Mouse (Mus musculus) urinary bladder, postnatal 25 days (tissue): ENCODE results near the gene Cacna1b.

Source experiments
- DNase-seq: peaks from one replicate; pipeline ENCODE4 v3.0.0; 2022; ENCODE audit warnings: low spot score

Cacna1b gene

DNA sequence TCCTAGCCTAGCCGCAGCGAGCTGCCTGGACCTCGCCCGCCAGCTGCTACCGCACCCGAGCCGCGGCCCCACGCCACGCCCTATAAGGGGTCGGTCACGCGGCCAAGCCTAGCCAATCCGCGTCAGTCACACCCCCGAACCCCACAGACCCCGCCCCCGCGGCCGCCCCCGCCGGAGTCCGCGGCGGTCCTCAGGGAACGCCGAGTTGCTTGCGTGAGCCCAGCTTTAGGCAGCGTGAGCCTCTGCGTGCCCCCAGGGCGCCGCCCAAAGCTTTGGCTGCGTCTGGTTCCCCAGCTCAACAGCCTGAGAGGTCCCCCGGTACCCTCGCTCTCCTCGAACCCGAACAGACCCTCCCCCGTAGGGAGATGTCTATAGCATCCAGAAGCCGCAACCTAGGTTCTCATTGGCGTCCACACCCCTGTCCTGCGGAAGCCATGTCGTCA, at the start of gene Cacna1b:
Gene Cacna1b (minus strand): TSS at position 38 of the 443 bp plus-strand sequence.
- DNase-seq, result peak; percentile 15

DNA sequence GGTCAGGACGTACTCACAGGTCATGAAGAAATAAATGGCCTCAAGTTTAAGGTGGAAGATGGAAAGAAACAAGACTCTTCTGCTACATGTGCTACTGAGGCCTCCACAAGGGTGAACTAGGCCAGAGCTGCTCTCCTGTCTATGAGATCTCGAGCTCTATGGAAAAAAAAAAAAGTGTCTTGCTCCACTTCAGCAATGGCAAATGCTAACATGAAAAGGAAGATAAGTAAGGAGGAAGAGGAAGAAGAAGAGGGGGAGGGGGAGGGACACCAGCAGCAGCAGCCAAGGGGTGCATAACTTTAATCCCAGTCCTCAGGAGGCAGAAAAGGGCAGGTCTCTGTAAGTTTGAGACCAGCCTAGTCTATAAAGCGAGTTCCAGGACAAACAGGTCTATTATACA, 46.8 kb upstream of the Cacna1b start:
- no peak for DNase-seq

DNA sequence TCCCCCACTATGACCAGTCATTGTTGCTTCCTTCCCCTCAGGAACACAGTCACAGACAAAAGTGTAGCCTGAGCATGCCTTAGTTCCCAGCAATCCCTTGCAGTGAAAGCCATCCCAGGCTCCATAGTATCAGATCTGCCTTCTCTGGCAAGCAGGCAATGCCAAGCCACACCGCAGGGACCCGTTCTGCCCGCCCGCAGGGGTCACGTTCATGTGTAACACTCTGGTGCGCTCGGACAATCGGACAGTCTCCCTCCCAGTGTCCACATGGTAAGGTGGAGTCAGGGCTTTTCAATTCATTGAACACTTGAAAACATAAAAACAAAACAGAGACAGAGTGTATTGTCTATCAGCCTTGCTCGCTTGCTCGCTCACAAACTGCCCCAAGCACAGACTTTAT, 44.7 kb upstream of the Cacna1b start:
- DNase-seq, result no peak

DNA sequence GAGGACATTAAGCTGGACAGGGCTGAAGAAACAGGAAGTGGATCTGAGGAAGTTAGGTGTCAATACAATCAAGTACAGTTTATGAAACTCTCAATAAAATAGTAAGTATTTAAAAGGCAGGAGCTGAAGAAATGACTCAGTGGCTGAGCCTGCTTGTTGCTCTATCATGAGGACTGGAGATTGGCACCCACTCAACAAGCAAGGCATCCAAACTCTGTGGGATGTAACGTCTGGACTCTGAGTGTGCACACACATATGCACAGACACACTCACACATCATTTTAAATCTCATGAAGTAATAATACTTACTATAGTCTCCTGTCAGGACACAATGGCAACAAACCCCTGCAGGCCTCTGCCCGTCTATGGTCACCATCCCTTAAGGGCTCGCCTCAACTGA, 44.1 kb upstream of the Cacna1b start:
- no peak for DNase-seq

DNA sequence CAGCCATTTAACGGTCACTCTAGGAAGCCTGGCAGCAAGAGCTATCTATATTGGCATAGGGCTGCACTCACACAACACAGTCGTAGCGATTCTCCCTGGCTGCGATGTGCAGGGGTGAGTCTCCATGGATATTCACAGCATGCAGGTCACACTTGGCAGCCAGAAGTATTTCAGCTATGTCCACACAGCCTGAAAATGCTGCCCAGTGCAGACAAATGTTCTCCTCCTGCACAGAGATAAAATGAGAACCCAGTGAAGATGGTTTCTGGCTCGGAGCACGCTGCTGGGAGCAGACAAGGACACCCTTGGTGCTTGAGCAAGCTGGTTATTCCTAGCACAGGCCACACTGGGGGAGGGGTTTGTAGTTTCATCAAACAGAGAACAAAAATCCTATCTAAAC, 43.2 kb upstream of the Cacna1b start:
- DNase-seq, result no peak

DNA sequence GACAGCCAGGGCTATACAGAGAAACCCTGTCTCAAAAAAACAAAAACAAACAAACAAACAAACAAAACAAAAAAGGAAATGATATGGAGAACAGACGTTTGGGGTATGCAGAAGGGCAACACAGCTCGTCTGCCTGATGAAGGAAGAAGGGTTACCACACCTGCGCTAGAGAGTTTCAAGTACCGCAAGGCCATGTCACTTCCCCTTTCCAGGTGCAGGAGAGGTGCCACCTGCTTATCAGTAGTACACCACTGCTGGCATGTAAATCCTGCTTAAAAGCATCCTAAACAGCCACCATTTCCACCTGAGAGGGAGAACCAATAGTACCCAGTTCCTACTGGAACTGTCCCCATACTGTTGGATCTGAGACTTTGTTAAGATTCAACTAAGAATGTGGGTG, 42.7 kb upstream of the Cacna1b start:
- no peak for DNase-seq

DNA sequence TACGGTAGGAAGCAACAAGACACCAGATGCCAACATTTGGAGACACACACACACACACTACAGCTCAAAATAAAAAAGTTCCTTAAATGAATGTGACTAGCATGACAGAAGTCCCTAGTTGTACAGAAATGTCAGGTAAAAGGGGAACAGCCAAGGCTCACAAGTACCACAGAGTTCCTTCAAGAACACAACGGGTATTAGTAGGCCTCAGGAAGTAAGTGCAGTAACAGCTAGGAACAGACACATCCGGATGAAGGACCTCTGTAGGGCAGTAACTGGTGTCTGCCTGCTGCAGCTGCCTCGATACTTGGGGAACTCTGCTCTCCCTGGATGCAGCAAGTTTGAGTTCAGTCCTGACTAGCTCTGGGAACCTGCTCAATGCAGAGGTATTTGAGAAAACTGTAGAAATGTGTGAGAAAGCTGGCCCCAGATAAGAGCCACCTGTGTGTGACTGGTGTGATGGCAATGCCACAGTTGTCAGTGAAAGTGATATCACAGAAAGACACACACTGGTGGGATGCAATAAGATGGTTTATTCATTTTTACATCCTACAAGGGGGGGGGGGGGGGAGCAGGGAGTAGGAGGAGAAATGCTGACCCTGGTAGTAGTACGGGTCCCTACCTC, 34.0 kb upstream of the Cacna1b start:
- DNase-seq, result no peak

DNA sequence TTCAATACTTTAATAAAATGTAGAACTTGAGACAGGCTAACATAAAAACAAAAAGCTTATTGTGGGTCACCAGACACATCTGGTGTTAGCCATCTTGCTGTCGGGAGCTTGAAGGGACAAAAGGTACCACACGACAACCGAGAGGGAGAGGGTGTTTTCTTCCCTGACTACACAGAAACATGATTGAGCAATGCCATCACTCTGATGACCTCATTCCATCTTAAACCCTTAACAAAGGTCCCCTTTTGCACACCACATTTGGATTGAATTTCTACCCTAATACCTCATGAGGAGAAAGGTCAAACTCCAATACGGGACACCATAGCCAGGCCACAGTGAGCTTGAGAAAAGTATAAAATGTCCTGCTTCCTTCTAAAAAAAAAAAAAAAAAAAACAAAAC, 24.3 kb upstream of the Cacna1b start:
- DNase-seq, result no peak

DNA sequence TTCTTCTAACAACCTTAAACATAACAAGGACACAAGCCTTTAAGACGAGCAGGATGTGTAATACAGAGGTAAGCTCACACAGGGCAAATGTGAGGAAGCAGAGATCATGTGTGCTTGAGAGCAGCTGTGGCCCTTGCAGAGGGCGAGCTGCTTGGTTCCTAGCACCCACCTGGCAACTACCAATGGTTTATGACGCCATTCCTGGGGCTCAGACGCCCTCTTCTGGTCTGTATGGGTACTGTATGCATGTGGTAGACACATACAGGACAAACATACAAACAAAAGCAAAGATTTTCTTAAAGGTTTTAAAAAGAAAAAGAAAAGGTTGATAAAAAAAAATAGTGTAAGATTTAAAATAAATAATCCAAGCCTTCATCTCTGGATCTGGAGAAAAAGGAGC, 18.3 kb upstream of the Cacna1b start:
- no peak for DNase-seq

DNA sequence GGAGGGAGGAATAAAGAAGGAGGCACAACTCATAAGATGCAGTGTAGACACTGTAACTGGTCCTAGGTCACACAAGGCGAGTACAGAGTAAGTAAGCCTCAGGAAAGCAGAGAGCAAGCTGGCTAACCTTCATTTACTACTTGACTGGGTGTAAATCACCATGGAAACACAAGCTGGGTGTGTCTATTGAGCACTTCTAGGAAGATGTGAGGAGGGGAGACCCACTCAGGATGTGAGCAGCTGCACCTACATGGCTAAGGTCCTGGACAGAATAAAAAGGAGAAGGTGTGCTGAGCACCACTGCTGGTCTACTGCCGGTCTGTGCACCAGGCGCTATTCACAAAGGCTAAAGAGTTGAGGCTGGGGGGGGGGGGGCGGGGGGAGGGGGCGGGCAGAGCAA, 13.9 kb upstream of the Cacna1b start:
- no peak for DNase-seq

DNA sequence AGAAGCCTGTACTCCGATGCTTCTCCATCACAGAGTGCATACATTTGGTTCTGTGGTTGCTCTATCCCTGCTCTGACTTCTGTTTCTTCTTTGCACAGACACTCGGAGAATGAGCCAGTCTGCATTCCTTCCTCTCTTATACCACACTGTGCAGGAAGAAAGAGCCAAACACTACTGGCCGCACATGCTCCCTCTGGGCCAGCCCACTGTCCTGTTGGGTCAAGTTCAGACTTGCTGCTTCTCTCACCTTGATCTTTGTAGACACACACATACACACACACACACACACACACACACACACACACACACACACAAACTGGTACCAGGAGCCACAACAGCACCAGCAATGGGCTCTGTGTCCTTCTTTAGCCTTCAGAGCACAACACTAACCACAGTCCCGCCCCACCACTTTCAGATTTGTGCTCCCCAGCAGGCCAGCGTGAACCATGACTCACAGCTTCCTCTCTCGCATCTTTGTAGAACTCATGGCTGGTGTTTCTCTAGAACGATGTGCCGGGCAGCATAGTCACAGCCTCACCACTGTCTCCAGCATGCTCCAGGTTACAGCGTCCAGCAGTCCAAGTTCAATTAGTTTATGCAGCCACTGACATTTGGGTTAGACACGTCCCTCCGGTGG, 13.1 kb upstream of the Cacna1b start:
- no peak for DNase-seq

DNA sequence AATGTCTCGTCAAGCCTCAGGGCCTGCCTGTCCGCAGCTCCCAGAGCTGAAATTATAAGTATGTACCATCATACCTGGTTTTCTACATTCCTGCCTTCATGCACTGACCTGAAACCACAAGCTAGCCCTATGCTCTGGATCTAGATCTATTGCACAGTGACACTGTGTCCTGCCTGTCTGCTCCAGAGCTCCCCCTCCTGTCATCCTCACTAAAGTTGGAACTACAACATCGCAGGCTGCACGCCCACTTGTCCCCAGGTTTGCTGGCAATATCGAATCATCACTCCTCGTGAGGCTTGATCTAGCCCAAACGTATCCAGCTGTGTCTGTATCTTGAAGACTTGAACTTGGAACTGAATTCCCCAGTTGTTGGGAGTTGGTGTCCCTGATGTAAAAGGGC, 11.9 kb upstream of the Cacna1b start:
- no peak for DNase-seq

DNA sequence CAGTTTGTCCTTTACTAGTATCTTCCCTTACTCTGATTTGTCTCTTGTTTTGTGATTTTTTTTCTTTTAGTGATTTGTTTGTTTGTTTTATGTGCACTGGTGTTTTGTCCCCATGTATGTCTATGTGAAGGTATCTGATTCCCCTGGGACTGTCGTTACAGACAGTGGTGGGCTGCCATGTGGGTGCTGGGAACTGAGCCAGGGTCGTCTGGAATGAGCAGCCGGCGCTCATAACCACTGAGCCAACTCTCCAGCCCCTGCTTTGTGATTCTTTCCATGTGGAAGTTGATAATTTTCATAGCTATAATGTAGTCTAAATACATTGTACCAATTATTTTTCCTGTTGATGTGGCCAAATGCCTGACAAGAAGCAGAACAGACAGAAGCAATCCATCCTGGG, 7.9 kb upstream of the Cacna1b start:
- DNase-seq, result no peak

DNA sequence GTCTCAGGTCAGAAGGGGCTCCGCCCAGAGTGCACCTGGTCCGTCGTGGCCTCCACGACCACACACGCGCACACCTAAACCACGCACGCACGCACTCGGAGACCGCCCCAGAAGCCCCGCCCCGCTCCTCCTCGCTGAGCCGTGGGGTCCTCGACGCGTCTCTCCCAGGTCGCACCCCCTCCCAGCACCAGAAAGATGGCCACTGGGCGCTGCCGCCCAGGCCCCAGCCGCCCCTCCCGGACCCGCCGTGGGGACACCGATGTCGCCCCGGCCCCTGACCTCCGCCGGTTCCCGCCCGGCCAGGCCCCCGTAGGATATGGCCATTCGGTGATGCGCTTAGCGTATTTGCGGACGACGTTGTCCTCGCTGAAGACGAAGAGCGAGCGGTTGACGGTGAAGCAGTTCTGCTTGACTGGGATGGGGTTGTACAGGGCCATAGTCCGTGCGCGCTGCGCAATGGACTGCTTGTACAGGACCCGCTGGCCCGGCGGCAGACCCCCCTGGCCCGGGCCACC, 449 bp downstream of the Cacna1b start:
- no peak for DNase-seq

DNA sequence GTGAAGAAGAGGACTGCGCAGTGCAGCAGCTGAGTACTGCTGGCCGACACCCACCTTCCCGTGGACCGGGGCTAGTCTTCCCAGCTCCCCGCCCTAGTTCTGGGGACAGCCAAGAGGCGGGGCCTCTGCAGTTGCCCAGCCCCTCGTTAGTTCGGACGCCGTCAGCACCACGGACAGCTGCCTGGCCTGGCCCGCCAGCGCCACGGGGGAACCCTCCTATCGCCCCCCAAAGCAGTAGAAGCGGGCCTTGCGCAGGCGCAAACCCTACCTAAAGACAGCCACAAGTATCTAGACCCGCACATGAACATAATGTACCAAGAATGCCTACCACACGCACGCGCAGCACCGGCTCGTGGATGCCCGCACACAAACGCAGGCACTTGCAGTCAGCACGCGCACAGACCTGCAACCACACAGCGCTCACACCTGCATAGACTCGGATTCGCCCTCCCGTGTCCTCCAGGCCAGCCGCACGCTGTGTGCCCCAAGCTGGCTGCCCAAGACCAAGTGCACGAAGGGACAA, 968 bp downstream of the Cacna1b start:
- peak; percentile 50 for DNase-seq

DNA sequence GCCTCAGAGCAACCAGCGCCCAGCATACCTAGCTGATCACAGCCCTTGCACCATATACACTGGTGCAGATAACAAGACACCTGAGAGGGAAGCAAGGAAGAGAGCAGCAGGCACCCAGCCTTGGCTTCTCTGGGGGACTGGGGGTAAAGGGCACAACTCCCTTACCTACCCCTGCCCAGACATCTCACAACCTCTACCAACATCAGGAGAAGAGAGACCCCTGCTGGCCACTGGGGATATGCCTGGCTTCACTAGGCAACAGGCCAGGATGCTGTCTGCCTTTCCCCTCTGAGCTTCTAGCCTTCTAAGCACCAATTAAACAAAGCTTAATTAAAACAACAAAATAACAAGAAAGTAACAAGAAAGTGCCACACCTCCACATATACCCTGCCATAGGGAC, 7.7 kb downstream of the Cacna1b start:
- DNase-seq, result peak; percentile 16

DNA sequence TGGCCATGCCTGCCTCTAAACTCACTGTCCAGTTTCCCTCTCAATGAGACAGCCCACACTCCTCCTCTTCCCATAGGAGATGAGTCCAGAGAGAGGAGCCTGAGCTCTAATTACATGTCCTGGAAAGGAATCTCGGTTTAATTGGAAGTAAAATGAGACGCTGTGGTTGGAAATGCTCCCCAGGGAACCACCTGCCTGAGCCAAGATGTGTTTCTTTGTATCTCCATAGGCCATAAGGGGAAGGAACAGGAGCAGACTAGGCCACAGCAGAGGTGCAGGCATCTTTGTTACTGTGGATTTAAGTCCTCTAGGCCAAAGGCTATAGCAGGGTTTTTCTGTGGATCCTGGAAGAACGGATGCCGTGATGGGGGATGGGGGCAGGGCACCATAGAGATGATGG, 10.4 kb downstream of the Cacna1b start:
- DNase-seq, result no peak

DNA sequence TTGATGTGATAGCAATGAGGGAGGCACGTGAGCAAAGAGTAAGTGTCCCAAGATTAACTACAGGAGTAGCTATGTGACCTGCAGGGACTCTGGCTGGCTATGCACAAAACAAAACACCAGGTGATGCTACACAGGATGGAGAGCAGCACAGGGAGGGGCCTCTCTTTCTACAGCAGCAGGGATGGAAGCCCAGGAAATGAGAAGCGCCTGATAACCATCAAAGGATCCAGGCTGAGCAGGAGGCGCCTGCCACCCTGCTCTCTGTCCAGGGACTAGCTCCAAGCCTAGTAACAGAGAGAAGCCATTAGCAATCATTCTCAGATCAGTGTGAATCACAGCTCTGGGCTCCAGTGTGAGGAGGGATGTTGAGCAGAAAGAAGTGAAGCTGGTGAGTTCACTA, 12.9 kb downstream of the Cacna1b start:
- DNase-seq, result no peak

DNA sequence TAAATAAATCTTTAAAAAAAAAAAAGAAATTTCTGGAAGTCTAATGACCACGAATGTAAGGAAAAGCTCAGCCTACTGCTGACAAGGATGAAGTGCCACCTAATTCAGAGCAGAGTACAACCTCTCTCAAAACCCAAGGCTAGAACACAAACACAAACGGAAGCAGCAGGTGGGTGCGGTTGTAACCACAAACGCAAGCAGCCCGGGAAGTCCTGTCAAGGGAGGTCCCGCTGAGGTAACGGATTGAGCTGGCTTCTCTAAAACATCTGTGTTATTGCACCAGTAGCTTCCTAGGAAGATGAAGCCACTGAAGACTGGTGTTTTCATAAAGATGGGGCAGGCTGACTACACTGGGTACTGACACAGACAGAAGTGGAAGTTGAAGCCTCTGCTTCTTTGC, 15.1 kb downstream of the Cacna1b start:
- DNase-seq, result no peak

DNA sequence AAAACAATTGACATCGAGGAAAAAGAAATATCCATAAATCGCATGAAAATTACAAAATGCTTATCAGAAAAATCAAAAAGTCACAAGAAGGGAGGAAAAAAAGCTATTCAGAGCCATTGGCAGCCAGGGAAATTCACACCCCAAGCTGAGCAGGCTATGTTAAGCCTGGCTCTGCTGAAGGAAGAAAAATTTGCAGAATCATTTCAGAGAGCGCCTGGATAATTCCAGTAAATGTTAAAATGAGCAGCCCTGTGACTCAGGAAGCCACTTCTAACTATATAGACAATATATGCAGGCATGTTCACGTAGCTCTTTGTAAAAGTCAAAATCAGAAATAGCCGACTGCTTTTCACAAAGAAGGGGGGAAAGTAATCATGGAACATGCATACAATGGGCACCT, 23.3 kb downstream of the Cacna1b start:
- DNase-seq, result no peak

DNA sequence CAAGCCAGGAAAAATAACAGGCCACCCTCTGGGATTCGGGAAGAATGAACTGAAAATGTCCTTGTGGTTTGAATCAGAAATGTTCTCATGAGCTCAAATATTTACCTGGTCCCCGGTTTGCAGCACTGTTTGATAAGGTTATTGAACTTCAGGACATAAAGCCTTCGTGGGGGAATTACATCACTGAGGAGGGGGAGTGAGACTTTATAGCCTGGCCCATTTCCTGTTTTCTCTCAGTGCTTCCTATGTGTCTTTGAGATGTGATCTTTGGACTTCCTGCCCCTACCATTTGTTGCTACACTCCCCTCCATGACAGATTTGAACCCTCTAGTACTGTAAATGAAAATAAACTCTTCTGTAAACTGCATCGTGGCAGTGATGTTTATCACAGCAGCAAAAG, 29.8 kb downstream of the Cacna1b start:
- DNase-seq, result no peak

DNA sequence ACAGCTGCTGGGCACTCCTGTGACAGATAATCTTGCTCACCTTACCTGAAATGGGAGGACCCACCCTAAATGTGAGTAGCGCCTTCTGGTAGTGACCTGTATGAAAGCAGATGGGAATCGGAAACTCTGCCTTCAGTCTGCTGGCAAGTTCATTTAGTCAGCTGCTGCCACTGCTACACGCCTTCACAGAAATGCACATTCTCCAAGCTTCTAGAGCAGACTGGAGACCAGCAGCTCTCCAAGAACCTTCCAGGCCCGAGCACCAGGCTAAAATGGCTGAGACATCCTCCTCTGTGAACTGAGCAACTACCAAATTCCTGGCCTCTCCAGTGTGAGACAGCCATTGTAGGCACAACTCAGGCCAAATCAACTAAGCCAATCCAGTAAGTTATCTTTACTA, 37.1 kb downstream of the Cacna1b start:
- no peak for DNase-seq

DNA sequence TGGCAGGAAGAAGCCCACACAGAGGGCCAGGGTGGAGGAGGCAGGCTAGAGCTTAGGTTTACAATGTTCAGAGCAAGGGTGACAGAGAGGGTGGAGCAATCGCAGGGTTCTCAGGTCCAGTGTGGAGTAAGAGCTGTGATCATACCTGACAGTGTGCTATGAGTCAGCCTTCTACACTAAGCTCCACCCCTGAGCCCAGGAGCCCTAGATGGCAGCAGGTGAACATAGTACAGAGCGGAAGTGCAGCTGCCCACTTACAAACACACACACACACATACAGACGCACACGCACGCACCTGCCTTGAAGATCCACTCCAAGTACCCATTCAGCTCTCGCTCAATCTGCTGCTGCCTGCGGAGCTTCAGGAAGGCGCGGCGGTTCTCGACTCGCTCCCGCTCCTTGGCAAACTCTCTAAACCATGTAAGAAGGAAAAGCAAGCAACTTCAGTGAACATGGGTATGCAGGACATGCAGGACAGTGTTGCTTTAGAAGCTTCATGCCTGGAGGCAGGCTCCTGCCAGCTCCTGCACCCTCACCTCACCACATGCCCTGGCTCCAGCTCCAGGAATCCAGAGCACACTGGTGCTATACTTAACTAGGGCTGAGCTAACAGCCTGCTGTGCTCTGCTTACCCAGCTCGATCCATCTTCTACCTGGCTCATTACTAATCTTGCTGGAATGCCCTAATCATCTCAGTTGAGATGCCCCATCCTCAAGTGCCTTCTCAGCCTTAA, 43.1 kb downstream of the Cacna1b start:
- no peak for DNase-seq
